Mouse (Mus musculus): ENCODE data around the gene Jagn1. TPM values are rescaled to one million over a fixed set of nuclear protein-coding genes. Genes with fewer than 3 reads are reported as not detected.

Gene Jagn1
- 73.1 and 75.0 TPM in 2 replicates for polyA plus RNA-seq (2014; fragmentation: Nextera tagmentation; extraction: Ambion mirVana)

GRCm38 (mm10) chr6:113442442-113443090 lies at the start of gene Jagn1:
Gene Jagn1, plus strand, starts transcription at chr6:113442569.
- ATAC-seq (ENCODE audit: low FRiP score) (peak; percentile 94), DNase-seq (ENCODE audit: low spot score, missing footprints) (peak; percentile 100)
- Histone ChIP-seq H3K4me2 (peak within 1 kb of the TSS; percentile 77), H3K9me3 (ENCODE audit: control insufficient read depth, low read length) (no peaks in the 10 kb centered on the region), H3K9ac (ENCODE audit: low read length) (peak within 1 kb of the TSS; percentile 89), H3K4me1 (ENCODE audit: control insufficient read depth, insufficient read depth, low read length) (peaks cover 7% of the 10 kb centered on the region; the same call in 1 of the 2 replicates), H3K27ac (ENCODE audit: low read depth, low read length) (0 out of 2 replicates have a peak within 1 kb of the TSS, but pooled peaks have one; percentile 25), H3K27me3 (ENCODE audit: control insufficient read depth, insufficient read depth, low read length) (no peaks in the 10 kb centered on the region), H3K36me3 (ENCODE audit: control insufficient read depth, insufficient read depth, low read length) (peaks cover 4% of the 10 kb centered on the region; the same call in 1 of the 2 replicates), H3K4me3 (ENCODE audit: low read depth, low read length) (peak within 1 kb of the TSS; percentile 85)
- under 1% methylated on average over 45 of the region's 45 CpGs for WGBS

- H3K36me3 ChIP-seq (ENCODE audit: control insufficient read depth, insufficient read depth, low read length): peaks cover 8% of the 10 kb centered on the region
- no peak for DNase-seq (ENCODE audit: low spot score, missing footprints)
Observed at GRCm38 (mm10) chr6:113393951-113394350, 48.4 kb upstream of the Jagn1 start.

GRCm38 (mm10) chr6:113394811-113395210 lies 47.6 kb upstream of the Jagn1 start:
- Histone ChIP-seq H3K27me3 (ENCODE audit: control insufficient read depth, insufficient read depth, low read length) (no peaks in the 10 kb centered on the region), H3K4me2 (no peak overlapping the region), H3K27ac (ENCODE audit: low read depth, low read length) (no peak overlapping the region), H3K4me1 (ENCODE audit: control insufficient read depth, insufficient read depth, low read length) (peaks cover 7% of the 10 kb centered on the region; the same call in 1 of the 2 replicates), H3K9ac (ENCODE audit: low read length) (no peak overlapping the region), H3K4me3 (ENCODE audit: low read depth, low read length) (no peak overlapping the region), H3K9me3 (ENCODE audit: control insufficient read depth, low read length) (no peaks in the 10 kb centered on the region), H3K36me3 (ENCODE audit: control insufficient read depth, insufficient read depth, low read length) (peaks cover 3% of the 10 kb centered on the region; the same call in 1 of the 2 replicates)
- DNase-seq (ENCODE audit: low spot score, missing footprints): peak; percentile 69
- ATAC-seq (ENCODE audit: low FRiP score): no peak
- WGBS: 95% methylated on average over 11 of the region's 11 CpGs

More at GRCm38 (mm10) chr6:113393951-113394350, 48.4 kb upstream of the Jagn1 start:
- WGBS: 88% methylated on average over 6 of the region's 6 CpGs
- H3K4me2 ChIP-seq: no peak overlapping the region
- no peaks in the 10 kb centered on the region for H3K27me3 ChIP-seq (ENCODE audit: control insufficient read depth, insufficient read depth, low read length)
- no peak overlapping the region for H3K9ac ChIP-seq (ENCODE audit: low read length)
- H3K27ac ChIP-seq (ENCODE audit: low read depth, low read length): no peak overlapping the region
- H3K4me3 ChIP-seq (ENCODE audit: low read depth, low read length): no peak overlapping the region
- no peak for ATAC-seq (ENCODE audit: low FRiP score)
- peaks cover 7% of the 10 kb centered on the region; the same call in 1 of the 2 replicates for H3K4me1 ChIP-seq (ENCODE audit: control insufficient read depth, insufficient read depth, low read length)
- H3K9me3 ChIP-seq (ENCODE audit: control insufficient read depth, low read length): no peaks in the 10 kb centered on the region

GRCm38 (mm10) chr6:113395501-113395900 lies 46.9 kb upstream of the Jagn1 start:
- H3K4me3 ChIP-seq (ENCODE audit: low read depth, low read length): no peak overlapping the region
- ATAC-seq (ENCODE audit: low FRiP score): no peak
- no peaks in the 10 kb centered on the region for H3K36me3 ChIP-seq (ENCODE audit: control insufficient read depth, insufficient read depth, low read length)
- no peak overlapping the region for H3K27ac ChIP-seq (ENCODE audit: low read depth, low read length)
- H3K27me3 ChIP-seq (ENCODE audit: control insufficient read depth, insufficient read depth, low read length): no peaks in the 10 kb centered on the region
- H3K9me3 ChIP-seq (ENCODE audit: control insufficient read depth, low read length): no peaks in the 10 kb centered on the region
- 94% methylated on average over 6 of the region's 6 CpGs for WGBS
- H3K4me2 ChIP-seq: no peak overlapping the region
- peaks cover 7% of the 10 kb centered on the region; the same call in 1 of the 2 replicates for H3K4me1 ChIP-seq (ENCODE audit: control insufficient read depth, insufficient read depth, low read length)
- peak; percentile 62 for DNase-seq (ENCODE audit: low spot score, missing footprints)
- H3K9ac ChIP-seq (ENCODE audit: low read length): no peak overlapping the region

GRCm38 (mm10) chr6:113396270-113397030 lies 45.9 kb upstream of the Jagn1 start:
- ATAC-seq (ENCODE audit: low FRiP score) (no peak), DNase-seq (ENCODE audit: low spot score, missing footprints) (no peak)
- WGBS: 85% methylated on average over 10 of the region's 10 CpGs

GRCm38 (mm10) chr6:113402094-113402493 lies 40.3 kb upstream of the Jagn1 start:
- Histone ChIP-seq H3K4me3 (ENCODE audit: low read depth, low read length) (no peak overlapping the region), H3K4me2 (no peak overlapping the region), H3K36me3 (ENCODE audit: control insufficient read depth, insufficient read depth, low read length) (no peaks in the 10 kb centered on the region), H3K27me3 (ENCODE audit: control insufficient read depth, insufficient read depth, low read length) (no peaks in the 10 kb centered on the region), H3K9ac (ENCODE audit: low read length) (no peak overlapping the region), H3K27ac (ENCODE audit: low read depth, low read length) (no peak overlapping the region), H3K4me1 (ENCODE audit: control insufficient read depth, insufficient read depth, low read length) (no peaks in the 10 kb centered on the region), H3K9me3 (ENCODE audit: control insufficient read depth, low read length) (no peaks in the 10 kb centered on the region)
- ATAC-seq (ENCODE audit: low FRiP score): no peak
- WGBS: 91% methylated on average over 13 of the region's 13 CpGs
- no peak for DNase-seq (ENCODE audit: low spot score, missing footprints)

More at GRCm38 (mm10) chr6:113396270-113397030, 45.9 kb upstream of the Jagn1 start:
- Histone ChIP-seq H3K27ac (ENCODE audit: low read depth, low read length) (no peak overlapping the region), H3K27me3 (ENCODE audit: control insufficient read depth, insufficient read depth, low read length) (no peaks in the 10 kb centered on the region), H3K4me2 (no peak overlapping the region), H3K4me1 (ENCODE audit: control insufficient read depth, insufficient read depth, low read length) (peaks cover 7% of the 10 kb centered on the region; the same call in 1 of the 2 replicates), H3K36me3 (ENCODE audit: control insufficient read depth, insufficient read depth, low read length) (no peaks in the 10 kb centered on the region), H3K9ac (ENCODE audit: low read length) (no peak overlapping the region), H3K9me3 (ENCODE audit: control insufficient read depth, low read length) (no peaks in the 10 kb centered on the region), H3K4me3 (ENCODE audit: low read depth, low read length) (no peak overlapping the region)

GRCm38 (mm10) chr6:113404649-113405448 lies 37.5 kb upstream of the Jagn1 start:
- no peak for DNase-seq (ENCODE audit: low spot score, missing footprints)
- Histone ChIP-seq H3K36me3 (ENCODE audit: control insufficient read depth, insufficient read depth, low read length) (no peaks in the 10 kb centered on the region), H3K9me3 (ENCODE audit: control insufficient read depth, low read length) (no peaks in the 10 kb centered on the region), H3K9ac (ENCODE audit: low read length) (no peak overlapping the region), H3K27ac (ENCODE audit: low read depth, low read length) (no peak overlapping the region), H3K4me2 (no peak overlapping the region), H3K4me3 (ENCODE audit: low read depth, low read length) (no peak overlapping the region), H3K27me3 (ENCODE audit: control insufficient read depth, insufficient read depth, low read length) (no peaks in the 10 kb centered on the region), H3K4me1 (ENCODE audit: control insufficient read depth, insufficient read depth, low read length) (no peaks in the 10 kb centered on the region)
- ATAC-seq (ENCODE audit: low FRiP score): 0 out of 2 replicates have a peak, but pooled peaks have one; percentile 16
- 75% methylated on average over 12 of the region's 12 CpGs for WGBS

- Histone ChIP-seq H3K4me2 (no peak overlapping the region), H3K27me3 (ENCODE audit: control insufficient read depth, insufficient read depth, low read length) (no peaks in the 10 kb centered on the region), H3K36me3 (ENCODE audit: control insufficient read depth, insufficient read depth, low read length) (no peaks in the 10 kb centered on the region), H3K27ac (ENCODE audit: low read depth, low read length) (no peak overlapping the region), H3K9me3 (ENCODE audit: control insufficient read depth, low read length) (no peaks in the 10 kb centered on the region), H3K9ac (ENCODE audit: low read length) (no peak overlapping the region), H3K4me1 (ENCODE audit: control insufficient read depth, insufficient read depth, low read length) (no peaks in the 10 kb centered on the region), H3K4me3 (ENCODE audit: low read depth, low read length) (no peak overlapping the region)
- WGBS: 86% methylated on average over 6 of the region's 6 CpGs
- ATAC-seq (ENCODE audit: low FRiP score) (no peak), DNase-seq (ENCODE audit: low spot score, missing footprints) (no peak)
Observed at GRCm38 (mm10) chr6:113405483-113405882, 36.9 kb upstream of the Jagn1 start.

All from midbrain, embryonic 11.5 days (tissue).